Mouse (Mus musculus) v-Abl transformed pro-B cells (cell line): ENCODE results near the gene Nr0b1.

Experiments
- in situ Hi-C, 2 experiments: fragments of 400-800 bp; cut with MboI; formaldehyde crosslinking; loops; one replicate each; pipeline ENCODE4 v1.15.1; 2025; ENCODE audit not compliant: unreplicated experiment in 2 of 2

Gene Nr0b1

DNA sequence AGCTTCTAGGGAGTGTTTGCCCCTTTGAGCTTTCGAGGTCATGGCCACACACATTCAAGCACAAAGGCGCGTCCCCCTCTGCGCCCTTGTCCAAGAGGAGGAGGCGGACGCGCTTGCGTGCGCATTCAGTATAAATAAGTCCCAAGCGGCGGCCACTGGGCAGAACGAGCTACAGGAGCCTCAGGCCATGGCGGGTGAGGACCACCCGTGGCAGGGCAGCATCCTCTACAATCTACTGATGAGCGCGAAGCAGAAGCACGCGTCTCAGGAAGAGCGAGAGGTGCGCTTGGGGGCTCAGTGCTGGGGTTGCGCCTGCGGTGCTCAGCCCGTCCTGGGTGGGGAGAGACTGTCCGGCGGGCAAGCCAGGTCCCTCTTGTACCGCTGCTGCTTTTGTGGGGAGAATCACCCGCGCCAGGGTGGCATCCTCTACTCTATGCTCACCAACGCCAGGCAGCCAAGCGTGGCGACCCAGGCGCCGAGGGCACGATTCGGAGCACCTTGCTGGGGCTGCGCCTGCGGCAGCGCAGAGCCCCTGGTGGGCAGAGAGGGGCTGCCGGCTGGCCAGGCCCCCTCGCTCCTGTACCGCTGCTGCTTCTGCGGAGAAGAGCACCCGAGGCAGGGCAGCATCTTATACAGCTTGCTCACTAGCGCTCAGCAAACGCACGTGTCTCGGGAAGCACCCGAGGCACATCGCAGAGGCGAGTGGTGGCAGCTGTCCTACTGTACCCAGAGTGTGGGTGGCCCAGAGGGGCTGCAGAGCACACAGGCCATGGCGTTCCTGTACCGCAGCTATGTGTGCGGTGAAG lies at the start of gene Nr0b1:
Gene Nr0b1 (plus strand): TSS at position 151 of the 806 bp plus-strand sequence.
- in situ Hi-C loops, result no loop called here

DNA sequence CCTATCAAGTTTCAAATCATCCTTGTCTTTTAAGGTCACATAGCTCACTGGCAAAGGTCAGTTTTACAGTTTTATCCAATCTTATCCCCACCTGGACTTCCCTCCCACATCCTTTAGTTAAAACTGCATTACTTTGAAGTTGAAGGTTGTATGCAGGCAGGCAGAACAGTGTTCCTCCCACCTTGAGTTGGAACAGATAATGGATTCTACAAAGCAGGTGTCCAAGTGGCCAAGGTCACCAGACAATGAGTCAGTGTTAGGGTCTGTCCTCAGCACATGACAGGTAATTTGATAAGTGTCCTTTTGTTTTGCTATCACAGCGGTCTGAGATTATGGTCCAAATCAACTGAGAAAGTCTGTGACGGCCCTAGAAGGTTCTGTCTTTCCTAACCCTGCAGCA lies 4.3 kb upstream of the Nr0b1 start:
- in situ Hi-C loops, result no loop called here

DNA sequence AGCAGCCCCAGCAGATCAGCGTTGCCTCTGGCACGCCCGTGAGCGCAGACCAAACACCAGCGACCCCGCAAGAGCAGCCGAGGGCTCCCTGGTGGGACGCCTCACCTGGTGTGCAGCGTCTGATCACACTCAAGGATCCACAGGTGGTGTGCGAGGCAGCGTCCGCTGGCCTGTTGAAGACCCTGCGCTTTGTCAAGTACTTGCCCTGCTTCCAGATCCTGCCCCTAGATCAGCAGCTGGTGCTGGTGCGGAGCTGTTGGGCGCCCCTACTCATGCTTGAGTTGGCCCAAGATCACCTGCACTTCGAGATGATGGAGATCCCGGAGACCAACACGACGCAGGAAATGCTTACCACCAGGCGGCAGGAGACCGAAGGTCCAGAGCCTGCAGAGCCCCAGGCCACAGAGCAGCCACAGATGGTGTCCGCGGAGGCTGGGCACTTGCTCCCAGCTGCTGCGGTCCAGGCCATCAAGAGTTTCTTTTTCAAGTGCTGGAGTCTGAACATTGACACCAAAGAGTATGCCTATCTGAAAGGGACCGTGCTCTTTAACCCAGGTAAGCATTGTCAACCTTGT lies 943 bp downstream of the Nr0b1 start:
- in situ Hi-C loops, result no loop called here

DNA sequence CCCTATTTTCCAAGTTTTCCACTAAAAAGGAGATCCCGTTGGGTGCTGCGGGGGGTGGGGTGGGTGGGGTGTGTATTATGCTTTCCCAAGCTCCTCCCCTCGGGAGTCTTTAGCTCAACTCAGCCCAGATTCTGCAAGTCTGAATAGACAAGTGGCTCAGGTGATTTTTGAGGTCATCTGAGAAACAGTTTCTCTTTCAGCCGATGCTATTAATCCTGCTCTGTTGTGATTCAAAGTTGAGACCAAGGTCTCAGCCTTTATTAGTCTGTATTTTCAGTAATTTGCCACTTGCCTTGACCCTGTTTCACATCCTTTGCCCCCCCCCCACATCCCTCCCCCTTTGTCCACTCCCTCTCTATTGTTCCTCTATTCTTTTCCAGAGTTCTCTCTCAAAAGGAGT lies 1.8 kb downstream of the Nr0b1 start:
- in situ Hi-C loops, result no loop called here

DNA sequence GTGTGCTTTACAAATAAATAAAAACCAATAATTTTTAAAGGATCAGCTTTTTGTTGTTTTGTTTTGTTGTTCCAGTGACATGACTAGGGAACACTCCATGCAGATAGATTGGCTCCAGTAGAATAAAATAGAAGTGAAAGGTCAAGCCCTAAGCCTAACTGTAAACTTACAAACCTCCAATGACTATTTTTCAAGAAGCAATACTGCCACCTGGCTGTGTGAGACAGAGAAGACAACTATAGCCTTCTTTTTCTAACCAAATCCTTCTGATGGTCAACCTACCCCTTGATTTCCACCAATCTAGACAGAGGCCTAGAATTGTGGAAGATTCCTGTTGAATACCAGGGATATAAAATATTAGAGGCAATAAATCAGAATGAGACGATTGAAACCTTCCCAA lies 45.7 kb downstream of the Nr0b1 start:
- in situ Hi-C loops, result no loop called here
